Mouse (Mus musculus) forebrain, embryonic 13.5 days (tissue): ENCODE data around the gene Cldnd1. TPM values are rescaled to one million over a fixed set of nuclear protein-coding genes. Genes with fewer than 3 reads are reported as not detected.

Experiments used
- ATAC-seq: fragments of 200-750 bp; cut with Nextera tagmentation; 2 replicates; pipeline ENCODE4 v1.8.0; 2017
- H3K27ac ChIP-seq: fragments of 300-500 bp; sonication (generic); 2 replicates; pipeline ENCODE4 v1.5.1; 2015; ENCODE audit warnings: inconsistent platforms, mild to moderate bottlenecking, moderate library complexity
- H3K27me3 ChIP-seq: fragments of 300-500 bp; sonication (generic); 2 replicates; pipeline ENCODE4 v1.6.1; 2015; ENCODE audit warnings: mild to moderate bottlenecking, inconsistent platforms
- H3K36me3 ChIP-seq: fragments of 300-500 bp; sonication (generic); 2 replicates; pipeline ENCODE4 v1.6.1; 2015; ENCODE audit warnings: mild to moderate bottlenecking, inconsistent platforms; ENCODE audit not compliant: poor library complexity, severe bottlenecking
- H3K4me1 ChIP-seq: fragments of 300-500 bp; sonication (generic); 2 replicates; pipeline ENCODE4 v1.6.1; 2015; ENCODE audit warnings: inconsistent platforms
- H3K4me2 ChIP-seq: fragments of 300-500 bp; sonication (generic); 2 replicates; pipeline ENCODE4 v1.6.1; 2015; ENCODE audit warnings: inconsistent platforms, mild to moderate bottlenecking, moderate library complexity
- H3K4me3 ChIP-seq: fragments of 300-500 bp; sonication (generic); 2 replicates; pipeline ENCODE4 v1.5.1; 2015; ENCODE audit warnings: mild to moderate bottlenecking, inconsistent platforms
- H3K9ac ChIP-seq: fragments of 300-500 bp; sonication (generic); 2 replicates; pipeline ENCODE4 v1.6.1; 2015; ENCODE audit warnings: mild to moderate bottlenecking, inconsistent platforms
- H3K9me3 ChIP-seq: fragments of 300-500 bp; sonication (generic); replicated peaks from 2 replicates; pipeline ENCODE4 v1.6.1; 2016; ENCODE audit warnings: inconsistent platforms
- WGBS: fragments of 180-500 bp; shearing (Covaris S2); methylation state at CpG from one replicate; pipeline ENCODE4 v1.1.7; 2015; 5-methylcytosine and 5-hydroxymethylcytosine counted together
- polyA plus RNA-seq: library from polyadenylated mRNA; unstranded; fragments of >200 nt; fragmentation: Nextera tagmentation; extraction: Ambion mirVana; gene quantifications from 2 replicates; pipeline ENCODE4 v1.2.1, GENCODE M21; 2015

Gene Cldnd1
- 108 and 110 TPM in 2 replicates for polyA plus RNA-seq

- Histone ChIP-seq H3K27ac (peak within 1 kb of the TSS; percentile 59; the same call in 1 of the 2 replicates), H3K4me1 (peaks cover 9% of the 10 kb centered on the region), H3K4me3 (peak within 1 kb of the TSS; percentile 80), H3K9me3 (no peaks in the 10 kb centered on the region), H3K9ac (peak within 1 kb of the TSS; percentile 78), H3K27me3 (no peaks in the 10 kb centered on the region), H3K36me3 (peaks cover 29% of the 10 kb centered on the region), H3K4me2 (peak within 1 kb of the TSS; percentile 74)
- 2% methylated on average over 25 of the region's 35 CpGs for WGBS
- peak; percentile 100 for ATAC-seq
Measured at GRCm38 (mm10) chr16:58727477-58728131, at the start of gene Cldnd1. TSS of gene Cldnd1 (plus strand) at chr16:58727910.

- Histone ChIP-seq H3K9me3 (no peaks in the 10 kb centered on the region), H3K4me1 (no peaks in the 10 kb centered on the region), H3K27ac (no peak overlapping the region), H3K4me2 (no peak overlapping the region), H3K4me3 (no peak overlapping the region), H3K27me3 (no peaks in the 10 kb centered on the region), H3K36me3 (peaks cover 44% of the 10 kb centered on the region), H3K9ac (no peak overlapping the region)
- no peak for ATAC-seq
- WGBS = 88% methylated on average over 7 of the region's 7 CpGs
Measured at GRCm38 (mm10) chr16:58678660-58679059, 49.0 kb upstream of the Cldnd1 start.

GRCm38 (mm10) chr16:58682046-58682445, 45.7 kb upstream of the Cldnd1 start:
- no peak for ATAC-seq
- Histone ChIP-seq H3K4me3 (no peak overlapping the region), H3K9ac (no peak overlapping the region), H3K9me3 (no peaks in the 10 kb centered on the region), H3K36me3 (peaks cover 23% of the 10 kb centered on the region; the same call in 1 of the 2 replicates), H3K27ac (no peak overlapping the region), H3K4me2 (no peak overlapping the region), H3K27me3 (no peaks in the 10 kb centered on the region), H3K4me1 (no peaks in the 10 kb centered on the region)
- 87% methylated on average over 6 of the region's 6 CpGs for WGBS

GRCm38 (mm10) chr16:58682870-58683269, 44.8 kb upstream of the Cldnd1 start:
- Histone ChIP-seq H3K4me1 (no peaks in the 10 kb centered on the region), H3K9me3 (no peaks in the 10 kb centered on the region), H3K9ac (no peak overlapping the region), H3K4me2 (no peak overlapping the region), H3K4me3 (no peak overlapping the region), H3K27me3 (no peaks in the 10 kb centered on the region), H3K36me3 (peaks cover 16% of the 10 kb centered on the region; the same call in 1 of the 2 replicates), H3K27ac (no peak overlapping the region)
- WGBS = 75% methylated on average over 7 of the region's 7 CpGs
- ATAC-seq = no peak

- no peak overlapping the region for H3K4me3 ChIP-seq
- no peak for ATAC-seq
- WGBS = 91% methylated on average over 4 of the region's 4 CpGs
- H3K27ac ChIP-seq = no peak overlapping the region
- no peaks in the 10 kb centered on the region for H3K4me1 ChIP-seq
- no peaks in the 10 kb centered on the region for H3K27me3 ChIP-seq
- H3K4me2 ChIP-seq = no peak overlapping the region
- no peaks in the 10 kb centered on the region for H3K9me3 ChIP-seq
- H3K36me3 ChIP-seq = 0 out of 2 replicates have a peak, but pooled peaks cover 9% of the 10 kb centered on the region
- no peak overlapping the region for H3K9ac ChIP-seq
Measured at GRCm38 (mm10) chr16:58683911-58684310, 43.8 kb upstream of the Cldnd1 start.

- H3K36me3 ChIP-seq = 0 out of 2 replicates have a peak, but pooled peaks cover 9% of the 10 kb centered on the region
- no peak overlapping the region for H3K4me2 ChIP-seq
- H3K9me3 ChIP-seq = no peaks in the 10 kb centered on the region
- H3K4me1 ChIP-seq = no peaks in the 10 kb centered on the region
- no peak overlapping the region for H3K9ac ChIP-seq
- ATAC-seq = no peak
- H3K27me3 ChIP-seq = no peaks in the 10 kb centered on the region
- no peak overlapping the region for H3K4me3 ChIP-seq
- no peak overlapping the region for H3K27ac ChIP-seq
Measured at GRCm38 (mm10) chr16:58684537-58684936, 43.2 kb upstream of the Cldnd1 start.

GRCm38 (mm10) chr16:58685548-58686537, 41.9 kb upstream of the Cldnd1 start:
- Histone ChIP-seq H3K4me3 (no peak overlapping the region), H3K27ac (no peak overlapping the region), H3K9me3 (no peaks in the 10 kb centered on the region), H3K36me3 (0 out of 2 replicates have a peak, but pooled peaks cover 5% of the 10 kb centered on the region), H3K4me1 (no peaks in the 10 kb centered on the region), H3K27me3 (no peaks in the 10 kb centered on the region), H3K9ac (no peak overlapping the region), H3K4me2 (no peak overlapping the region)
- ATAC-seq = no peak
- 88% methylated on average over 20 of the region's 20 CpGs for WGBS

GRCm38 (mm10) chr16:58688534-58688933, 39.2 kb upstream of the Cldnd1 start:
- no peaks in the 10 kb centered on the region for H3K27me3 ChIP-seq
- H3K9me3 ChIP-seq = no peaks in the 10 kb centered on the region
- no peak overlapping the region for H3K27ac ChIP-seq
- no peak overlapping the region for H3K9ac ChIP-seq
- no peak for ATAC-seq
- no peaks in the 10 kb centered on the region for H3K4me1 ChIP-seq
- 87% methylated on average over 1 of the region's 1 CpGs for WGBS
- H3K4me2 ChIP-seq = no peak overlapping the region
- no peaks in the 10 kb centered on the region for H3K36me3 ChIP-seq
- no peak overlapping the region for H3K4me3 ChIP-seq

GRCm38 (mm10) chr16:58689555-58690169, 38.0 kb upstream of the Cldnd1 start:
- ATAC-seq = no peak
- Histone ChIP-seq H3K4me3 (no peak overlapping the region), H3K27ac (no peak overlapping the region), H3K9me3 (no peaks in the 10 kb centered on the region), H3K36me3 (no peaks in the 10 kb centered on the region), H3K4me1 (no peaks in the 10 kb centered on the region), H3K9ac (no peak overlapping the region), H3K27me3 (no peaks in the 10 kb centered on the region), H3K4me2 (no peak overlapping the region)
- 86% methylated on average over 5 of the region's 5 CpGs for WGBS

- no peak overlapping the region for H3K27ac ChIP-seq
- no peak for ATAC-seq
- H3K9me3 ChIP-seq = no peaks in the 10 kb centered on the region
- H3K9ac ChIP-seq = no peak overlapping the region
- no peak overlapping the region for H3K4me3 ChIP-seq
- H3K4me1 ChIP-seq = no peaks in the 10 kb centered on the region
- H3K4me2 ChIP-seq = no peak overlapping the region
- no peaks in the 10 kb centered on the region for H3K36me3 ChIP-seq
- 87% methylated on average over 5 of the region's 5 CpGs for WGBS
- H3K27me3 ChIP-seq = no peaks in the 10 kb centered on the region
Measured at GRCm38 (mm10) chr16:58690322-58690732, 37.4 kb upstream of the Cldnd1 start.

- H3K27me3 ChIP-seq = no peaks in the 10 kb centered on the region
- ATAC-seq = no peak
- no peaks in the 10 kb centered on the region for H3K36me3 ChIP-seq
- H3K9me3 ChIP-seq = no peaks in the 10 kb centered on the region
- H3K4me1 ChIP-seq = no peaks in the 10 kb centered on the region
- H3K4me3 ChIP-seq = no peak overlapping the region
- WGBS = 89% methylated on average over 5 of the region's 5 CpGs
- no peak overlapping the region for H3K4me2 ChIP-seq
- H3K9ac ChIP-seq = no peak overlapping the region
- no peak overlapping the region for H3K27ac ChIP-seq
Measured at GRCm38 (mm10) chr16:58694091-58694490, 33.6 kb upstream of the Cldnd1 start.

- Histone ChIP-seq H3K36me3 (no peaks in the 10 kb centered on the region), H3K9ac (no peak overlapping the region), H3K4me2 (no peak overlapping the region), H3K4me1 (no peaks in the 10 kb centered on the region), H3K9me3 (no peaks in the 10 kb centered on the region), H3K27me3 (no peaks in the 10 kb centered on the region), H3K27ac (no peak overlapping the region), H3K4me3 (no peak overlapping the region)
- 88% methylated on average over 3 of the region's 3 CpGs for WGBS
- ATAC-seq = no peak
Measured at GRCm38 (mm10) chr16:58696796-58697195, 30.9 kb upstream of the Cldnd1 start.
